Mouse (Mus musculus) testis, postnatal 14 days (tissue): ENCODE data around the gene Tcf7l1.

Experiments
- DNase-seq: peaks from one replicate; pipeline ENCODE4 v3.0.0; 2021; ENCODE audit warnings: low spot score

Tcf7l1 gene

GRCm38 (mm10) chr6:72787322-72787947, 1.6 kb downstream of the Tcf7l1 start:
- DNase-seq: no peak

- DNase-seq: no peak
These were observed 5.3 kb downstream of the Tcf7l1 start for GRCm38 (mm10) chr6:72783780-72784179.

GRCm38 (mm10) chr6:72778779-72779776, 10.0 kb downstream of the Tcf7l1 start:
- DNase-seq: peak; percentile 27

GRCm38 (mm10) chr6:72777212-72777611, 11.8 kb downstream of the Tcf7l1 start:
- DNase-seq: no peak

GRCm38 (mm10) chr6:72774275-72774674, 14.8 kb downstream of the Tcf7l1 start:
- no peak for DNase-seq

- no peak for DNase-seq
These were observed 18.9 kb downstream of the Tcf7l1 start for GRCm38 (mm10) chr6:72769915-72770776.

- DNase-seq: no peak
These were observed 19.7 kb downstream of the Tcf7l1 start for GRCm38 (mm10) chr6:72769343-72769742.

GRCm38 (mm10) chr6:72768804-72769203, 20.2 kb downstream of the Tcf7l1 start:
- peak; percentile 58 for DNase-seq

- no peak for DNase-seq
These were observed 21.0 kb downstream of the Tcf7l1 start for GRCm38 (mm10) chr6:72768097-72768496.

GRCm38 (mm10) chr6:72763616-72764015, 25.4 kb downstream of the Tcf7l1 start:
- DNase-seq: no peak

GRCm38 (mm10) chr6:72761645-72762044, 27.4 kb downstream of the Tcf7l1 start:
- DNase-seq: peak; percentile 23

GRCm38 (mm10) chr6:72758239-72759017, 30.6 kb downstream of the Tcf7l1 start:
- DNase-seq: no peak

GRCm38 (mm10) chr6:72755267-72755889, 33.7 kb downstream of the Tcf7l1 start:
- no peak for DNase-seq

GRCm38 (mm10) chr6:72754215-72754614, 34.8 kb downstream of the Tcf7l1 start:
- DNase-seq: no peak

- DNase-seq: no peak
These were observed 35.3 kb downstream of the Tcf7l1 start for GRCm38 (mm10) chr6:72753782-72754181.

- DNase-seq: no peak
These were observed 36.2 kb downstream of the Tcf7l1 start for GRCm38 (mm10) chr6:72752824-72753223.

GRCm38 (mm10) chr6:72751210-72751609, 37.8 kb downstream of the Tcf7l1 start:
- DNase-seq: no peak

- DNase-seq: no peak
These were observed 40.1 kb downstream of the Tcf7l1 start for GRCm38 (mm10) chr6:72748882-72749437.

- no peak for DNase-seq
These were observed 40.6 kb downstream of the Tcf7l1 start for GRCm38 (mm10) chr6:72748421-72748820.

- DNase-seq: no peak
These were observed 41.2 kb downstream of the Tcf7l1 start for GRCm38 (mm10) chr6:72747814-72748213.

- no peak for DNase-seq
These were observed 41.9 kb downstream of the Tcf7l1 start for GRCm38 (mm10) chr6:72747156-72747555.
